Mouse (Mus musculus) olfactory bulb, adult 2 months (tissue): Measurements from ENCODE around the gene Rassf3.

ENCODE experiments used
- CTCF ChIP-seq: fragments of 200-500 bp; IDR thresholded peaks from 2 replicates; pipeline ENCODE4 v1.5.1; 2012; ENCODE audit warnings: low read depth, mild to moderate bottlenecking, low read length, moderate library complexity; ENCODE audit not compliant: insufficient read depth
- POLR2A ChIP-seq: fragments of 200-500 bp; IDR thresholded peaks from 2 replicates; pipeline ENCODE4 v1.6.1; 2012; ENCODE audit warnings: mild to moderate bottlenecking, low read depth, low read length, moderate library complexity; ENCODE audit not compliant: insufficient read depth

DNA sequence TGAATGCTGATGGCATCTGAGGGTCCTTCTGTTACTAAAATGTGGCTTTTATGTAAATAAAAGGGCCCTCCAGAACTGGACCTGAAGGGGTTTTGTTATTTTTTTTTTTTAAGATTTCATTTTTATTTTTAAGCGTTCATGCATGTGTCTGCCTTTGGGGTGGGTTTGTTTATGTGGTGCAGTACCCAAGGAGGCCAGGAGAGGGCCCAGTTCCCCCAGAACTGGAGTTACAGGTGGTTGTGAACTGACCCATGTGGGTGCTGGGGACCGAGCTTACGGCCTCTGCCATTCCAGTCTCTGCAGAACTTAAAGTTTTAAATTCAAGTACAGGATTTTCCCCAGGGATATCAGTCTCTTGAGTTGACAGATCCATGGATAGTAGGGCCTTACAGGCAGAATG is 96.8 kb downstream of the Rassf3 start:
- no peak for TF ChIP-seq CTCF
- no peak for TF ChIP-seq POLR2A
